Mouse (Mus musculus) limb, embryonic 14.5 days (tissue): Measurements from ENCODE around the gene Rbm47. TPM values are rescaled to one million over a fixed set of nuclear protein-coding genes. Genes with fewer than 3 reads are reported as not detected.

Experiments
- ATAC-seq: fragments of 200-750 bp; cut with Nextera tagmentation; 2 replicates; pipeline ENCODE4 v1.8.0; 2017; ENCODE audit warnings: low read depth, moderate number of reproducible peaks, moderate TSS enrichment; ENCODE audit not compliant: low FRiP score
- DNase-seq: peaks from one replicate; pipeline ENCODE4 v3.0.0-alpha.2; 2015; ENCODE audit warnings: low spot score
- H3K27ac ChIP-seq: fragments of 300-500 bp; sonication (generic); replicated peaks from 2 replicates; pipeline ENCODE4 v1.5.1; 2014; ENCODE audit warnings: low read depth, mild to moderate bottlenecking, low read length, moderate library complexity, mixed read lengths
- H3K27me3 ChIP-seq: fragments of 300-500 bp; sonication (generic); 2 replicates; pipeline ENCODE4 v1.6.1; 2014; ENCODE audit warnings: low read length, mixed read lengths; ENCODE audit not compliant: control insufficient read depth, insufficient read depth
- H3K36me3 ChIP-seq: fragments of 300-500 bp; sonication (generic); 2 replicates; pipeline ENCODE4 v1.6.1; 2014; ENCODE audit warnings: mild to moderate bottlenecking, low read length, moderate library complexity, mixed read lengths; ENCODE audit not compliant: control insufficient read depth, insufficient read depth
- H3K4me1 ChIP-seq: fragments of 300-500 bp; sonication (generic); 2 replicates; pipeline ENCODE4 v1.6.1; 2014; ENCODE audit warnings: antibody characterized with exemption, low read length, mixed read lengths; ENCODE audit not compliant: control insufficient read depth, insufficient read depth
- H3K4me2 ChIP-seq: fragments of 300-500 bp; sonication (generic); replicated peaks from 2 replicates; pipeline ENCODE4 v1.6.1; 2014; ENCODE audit warnings: low read depth, mild to moderate bottlenecking, low read length, moderate library complexity; ENCODE audit not compliant: severe bottlenecking
- H3K4me3 ChIP-seq: fragments of 300-500 bp; sonication (generic); replicated peaks from 2 replicates; pipeline ENCODE4 v1.5.1; 2014; ENCODE audit warnings: low read length
- H3K9ac ChIP-seq: fragments of 300-500 bp; sonication (generic); 2 replicates; pipeline ENCODE4 v1.6.1; 2014; ENCODE audit warnings: mild to moderate bottlenecking, low read depth, low read length, moderate library complexity; ENCODE audit not compliant: severe bottlenecking
- H3K9me3 ChIP-seq: fragments of 300-500 bp; sonication (generic); 2 replicates; pipeline ENCODE4 v1.6.1; 2016; ENCODE audit warnings: low read length; ENCODE audit not compliant: control insufficient read depth
- POLR2A ChIP-seq: fragments of 200-500 bp; IDR thresholded peaks from 2 replicates; pipeline ENCODE4 v1.8.0; 2012; ENCODE audit warnings: inconsistent platforms, mild to moderate bottlenecking, moderate library complexity, borderline replicate concordance; ENCODE audit not compliant: insufficient read depth, insufficient read length; ENCODE audit errors: extremely low read depth
- WGBS: fragments of 180-500 bp; shearing (Covaris S2); extraction: QIAGEN DNeasy Blood & Tissue Kit; methylation state at CpG from one replicate; pipeline ENCODE4 v1.1.7; 2014; 5-methylcytosine and 5-hydroxymethylcytosine counted together
- polyA plus RNA-seq, 2 experiments: library from polyadenylated mRNA; depleted of rRNA in 1 of 2; stranded (reverse) in 1 of 2; unstranded in 1 of 2; fragments of >200 nt; fragmentation: Nextera tagmentation in 1 of 2; extraction: Ambion mirVana in 1 of 2; gene quantifications; 2 replicates each; pipeline versions ENCODE4 v1.2.1 to v1.2.3; 2012 to 2014

Gene Rbm47
- polyA plus RNA-seq, 2 experiments = 2.5 to 5.2 TPM

- H3K27me3 ChIP-seq = no peaks in the 10 kb centered on the region
- no peak for TF ChIP-seq POLR2A
- DNase-seq (no peak), ATAC-seq (no peak)
- no peak overlapping the region for H3K27ac ChIP-seq
- no peak overlapping the region; the same call in 1 of the 2 replicates for H3K9ac ChIP-seq
- 76% methylated on average over 12 of the region's 12 CpGs for WGBS
- no peak overlapping the region for H3K4me2 ChIP-seq
- no peaks in the 10 kb centered on the region for H3K4me1 ChIP-seq
- H3K9me3 ChIP-seq = no peaks in the 10 kb centered on the region
- H3K4me3 ChIP-seq = no peak overlapping the region
- no peaks in the 10 kb centered on the region for H3K36me3 ChIP-seq
These were observed 96.1 kb downstream of the Rbm47 start for GRCm38 (mm10) chr5:66076685-66077301.

DNA sequence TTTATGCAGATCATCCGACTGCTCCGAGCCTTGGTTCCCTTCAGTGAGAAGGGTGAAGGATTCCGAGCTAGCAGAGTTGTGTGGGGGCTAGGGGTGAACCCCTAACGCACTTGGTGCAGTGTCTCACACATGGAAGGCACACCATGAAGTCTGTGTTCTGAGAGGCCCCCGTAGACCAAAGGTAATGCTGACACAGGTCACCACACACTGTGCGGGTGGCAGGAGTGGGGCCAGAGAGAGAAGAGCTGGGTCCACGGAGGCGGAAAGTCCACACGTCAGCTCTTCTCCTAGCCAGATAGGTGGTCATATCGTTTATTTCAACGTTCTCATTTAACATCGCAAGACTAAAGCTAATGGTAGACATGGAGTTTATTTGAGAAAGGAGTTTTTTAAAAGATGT lies 97.0 kb downstream of the Rbm47 start:
- ATAC-seq (no peak), DNase-seq (no peak)
- Histone ChIP-seq H3K9me3 (no peaks in the 10 kb centered on the region), H3K4me2 (no peak overlapping the region), H3K4me1 (no peaks in the 10 kb centered on the region), H3K4me3 (no peak overlapping the region), H3K9ac (no peak overlapping the region), H3K27ac (no peak overlapping the region), H3K36me3 (no peaks in the 10 kb centered on the region), H3K27me3 (no peaks in the 10 kb centered on the region)
- 93% methylated on average over 12 of the region's 12 CpGs for WGBS
- TF ChIP-seq POLR2A = no peak

DNA sequence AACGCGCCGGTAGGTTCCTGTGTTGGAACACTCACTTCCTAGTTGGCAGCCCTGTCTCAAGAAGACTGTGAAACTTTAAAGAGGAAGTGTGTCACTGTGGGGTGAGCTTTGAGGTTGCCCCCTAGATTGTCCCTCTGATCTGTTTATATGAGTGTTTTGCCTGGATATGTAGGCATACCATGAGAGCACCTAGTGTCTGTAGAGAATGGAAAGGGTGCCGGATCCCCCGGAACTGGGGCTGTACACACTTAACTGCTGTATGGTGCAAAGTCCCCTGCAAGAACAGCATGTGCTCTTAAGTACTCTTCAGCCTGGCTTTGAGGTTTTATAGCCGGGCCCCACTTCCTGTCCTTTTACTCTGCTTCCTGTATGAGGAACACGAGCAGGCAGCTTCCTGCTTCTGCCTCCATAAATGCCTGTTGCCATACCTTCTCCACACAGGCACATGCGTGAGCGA lies 97.9 kb downstream of the Rbm47 start:
- H3K36me3 ChIP-seq = no peaks in the 10 kb centered on the region
- H3K27me3 ChIP-seq = no peaks in the 10 kb centered on the region
- ATAC-seq (no peak), DNase-seq (no peak)
- 65% methylated on average over 9 of the region's 9 CpGs for WGBS
- no peak for TF ChIP-seq POLR2A
- no peak overlapping the region for H3K9ac ChIP-seq
- H3K27ac ChIP-seq = no peak overlapping the region
- H3K4me1 ChIP-seq = no peaks in the 10 kb centered on the region
- H3K4me2 ChIP-seq = no peak overlapping the region
- no peaks in the 10 kb centered on the region for H3K9me3 ChIP-seq
- H3K4me3 ChIP-seq = no peak overlapping the region

GRCm38 (mm10) chr5:66074235-66074634 lies 98.7 kb downstream of the Rbm47 start:
- no peak overlapping the region for H3K4me3 ChIP-seq

GRCm38 (mm10) chr5:66073604-66074164 lies 99.2 kb downstream of the Rbm47 start:
- Histone ChIP-seq H3K4me2 (no peak overlapping the region), H3K36me3 (no peaks in the 10 kb centered on the region), H3K4me1 (no peaks in the 10 kb centered on the region), H3K4me3 (no peak overlapping the region), H3K27me3 (no peaks in the 10 kb centered on the region), H3K9me3 (no peaks in the 10 kb centered on the region), H3K9ac (no peak overlapping the region), H3K27ac (no peak overlapping the region)
- TF ChIP-seq POLR2A = no peak
- 87% methylated on average over 12 of the region's 12 CpGs for WGBS
- DNase-seq (no peak), ATAC-seq (no peak)

More at GRCm38 (mm10) chr5:66074235-66074634, 98.7 kb downstream of the Rbm47 start:
- no peaks in the 10 kb centered on the region for H3K36me3 ChIP-seq
- H3K9me3 ChIP-seq = no peaks in the 10 kb centered on the region
- DNase-seq (no peak), ATAC-seq (no peak)
- no peak for TF ChIP-seq POLR2A
- H3K27ac ChIP-seq = no peak overlapping the region
- no peak overlapping the region for H3K4me2 ChIP-seq
- 95% methylated on average over 5 of the region's 5 CpGs for WGBS
- H3K9ac ChIP-seq = no peak overlapping the region
- H3K4me1 ChIP-seq = no peaks in the 10 kb centered on the region
- no peaks in the 10 kb centered on the region for H3K27me3 ChIP-seq
